In genomic region chr1:43934416-43934810, GRCm38 (mm10) we compare ENCODE assay signal across 8 mouse cellular contexts. TPM values are rescaled to one million over a fixed set of nuclear protein-coding genes. Genes with fewer than 3 reads are reported as not detected.
A peak's percentile ranks its signal among the peaks of the same experiment; 100 is the strongest.
DNase-seq lines count a peak whose midpoint lies in the region; ATAC-seq and TF ChIP-seq lines count a peak whose summit lies in the region.

No protein-coding gene starts in this region.

- no peak for ATAC-seq in lung, embryonic 16.5 days (ENCODE audit: low read depth)
- no peak for ATAC-seq in embryonic facial prominence, embryonic 11.5 days (replicated peaks; ENCODE audit: insufficient number of reproducible peaks, low FRiP score, low TSS enrichment, low read depth)
- ATAC-seq in intestine, postnatal 0 days: no peak
- ATAC-seq in neural tube, embryonic 15.5 days (ENCODE audit: low FRiP score): no peak

- H3K27ac ChIP-seq in lung, embryonic 16.5 days (ENCODE audit: low read length): peak overlapping the region; percentile 95
- peak overlapping the region; percentile 82 for H3K27ac ChIP-seq in embryonic facial prominence, embryonic 11.5 days (replicated peaks; ENCODE audit: low read depth, low read length)
- H3K27ac ChIP-seq in intestine, postnatal 0 days (ENCODE audit: low read depth, low read length): peak overlapping the region; percentile 93
- peak overlapping the region; percentile 96 for H3K27ac ChIP-seq in neural tube, embryonic 15.5 days (replicated peaks)

- no peak for DNase-seq in lung, postnatal 4 days
- peak; percentile 19 for DNase-seq in embryonic facial prominence, embryonic 11.5 days (ENCODE audit: low spot score)
- no peak for DNase-seq in natural killer cell, adult 2 months (ENCODE audit: low spot score in 2 of 2)
- DNase-seq in thymus, adult 18-20 months: no peak
- no peak for DNase-seq in layer of hippocampus, adult 9-11 months

- H3K36me3 ChIP-seq in lung, embryonic 16.5 days (ENCODE audit: control insufficient read depth, insufficient read depth, low read length): no peaks in the 10 kb centered on the region
- no peaks in the 10 kb centered on the region for H3K36me3 ChIP-seq in embryonic facial prominence, embryonic 11.5 days (replicated peaks; ENCODE audit: control insufficient read depth, insufficient read depth, low read depth, low read length)
- H3K36me3 ChIP-seq in intestine, postnatal 0 days (ENCODE audit: control insufficient read depth, insufficient read depth): no peaks in the 10 kb centered on the region
- H3K36me3 ChIP-seq in neural tube, embryonic 15.5 days: no peaks in the 10 kb centered on the region

- WGBS in lung, embryonic 16.5 days: 1% methylated on average over 17 of the region's 17 CpGs
- WGBS in embryonic facial prominence, embryonic 11.5 days: 3% methylated on average over 17 of the region's 17 CpGs
- under 1% methylated on average over 17 of the region's 17 CpGs for WGBS in intestine, postnatal 0 days
- 1% methylated on average over 17 of the region's 17 CpGs for WGBS in neural tube, embryonic 15.5 days

- peak overlapping the region; percentile 98 for H3K9ac ChIP-seq in lung, embryonic 16.5 days (ENCODE audit: low read length)
- H3K9ac ChIP-seq in embryonic facial prominence, embryonic 11.5 days (replicated peaks; ENCODE audit: low read length): peak overlapping the region; percentile 95
- peak overlapping the region; percentile 82 for H3K9ac ChIP-seq in intestine, postnatal 0 days (ENCODE audit: low read depth, low read length)
- peak overlapping the region; percentile 96 for H3K9ac ChIP-seq in neural tube, embryonic 15.5 days (replicated peaks)

- H3K4me1 ChIP-seq in lung, embryonic 16.5 days (replicated peaks; ENCODE audit: control insufficient read depth, insufficient read depth, low read length): peaks cover 11% of the 10 kb centered on the region
- H3K4me1 ChIP-seq in embryonic facial prominence, embryonic 11.5 days (ENCODE audit: control insufficient read depth, insufficient read depth, low read length): 0 out of 2 replicates have a peak, but pooled peaks cover 2% of the 10 kb centered on the region
- H3K4me1 ChIP-seq in intestine, postnatal 0 days (replicated peaks; ENCODE audit: control insufficient read depth, insufficient read depth, low read length): no peaks in the 10 kb centered on the region; the same call in 1 of the 2 replicates
- peaks cover 23% of the 10 kb centered on the region for H3K4me1 ChIP-seq in neural tube, embryonic 15.5 days

- H3K27me3 ChIP-seq in lung, embryonic 16.5 days (ENCODE audit: control insufficient read depth, insufficient read depth, low read depth, low read length): no peaks in the 10 kb centered on the region
- H3K27me3 ChIP-seq in embryonic facial prominence, embryonic 11.5 days (ENCODE audit: control insufficient read depth, insufficient read depth, low read length): no peaks in the 10 kb centered on the region
- H3K27me3 ChIP-seq in intestine, postnatal 0 days (replicated peaks; ENCODE audit: control insufficient read depth, insufficient read depth, low read length): no peaks in the 10 kb centered on the region
- no peaks in the 10 kb centered on the region for H3K27me3 ChIP-seq in neural tube, embryonic 15.5 days (replicated peaks)

- no peak for TF ChIP-seq CTCF in intestine, postnatal 0 days (IDR thresholded peaks at IDR 0.05; ENCODE audit: low read depth)

- peak overlapping the region; percentile 67 for H3K4me2 ChIP-seq in lung, embryonic 16.5 days (ENCODE audit: low read depth, low read length)
- peak overlapping the region; percentile 46 for H3K4me2 ChIP-seq in embryonic facial prominence, embryonic 11.5 days (ENCODE audit: low read depth, low read length)
- H3K4me2 ChIP-seq in intestine, postnatal 0 days (replicated peaks; ENCODE audit: low read depth): peak overlapping the region; percentile 76
- H3K4me2 ChIP-seq in neural tube, embryonic 15.5 days: peak overlapping the region; percentile 64

- H3K4me3 ChIP-seq in lung, embryonic 16.5 days (ENCODE audit: low read length): peak overlapping the region; percentile 100
- H3K4me3 ChIP-seq in embryonic facial prominence, embryonic 11.5 days (ENCODE audit: low read depth, low read length): peak overlapping the region; percentile 99
- H3K4me3 ChIP-seq in intestine, postnatal 0 days (ENCODE audit: low read depth, low read length): peak overlapping the region; percentile 66
- peak overlapping the region; percentile 73 for H3K4me3 ChIP-seq in neural tube, embryonic 15.5 days (replicated peaks)

- H3K9me3 ChIP-seq in lung, embryonic 16.5 days (ENCODE audit: control insufficient read depth, low read length): no peaks in the 10 kb centered on the region
- H3K9me3 ChIP-seq in embryonic facial prominence, embryonic 11.5 days (replicated peaks; ENCODE audit: control insufficient read depth, low read length): no peaks in the 10 kb centered on the region
- H3K9me3 ChIP-seq in intestine, postnatal 0 days (ENCODE audit: control insufficient read depth): no peaks in the 10 kb centered on the region
- no peaks in the 10 kb centered on the region for H3K9me3 ChIP-seq in neural tube, embryonic 15.5 days (replicated peaks)

RNA-seq across cellular contexts. Expression of gene Tpp2, which starts 1.0 kb away (rescaled TPM):
- polyA plus RNA-seq in lung, embryonic 16.5 days (2015; fragmentation: Nextera tagmentation; extraction: Ambion mirVana): 62.9 and 63.4 TPM in 2 replicates
- 69.5 and 77.1 TPM in 2 replicates for polyA plus RNA-seq in embryonic facial prominence, embryonic 11.5 days (2014; fragmentation: Nextera tagmentation; extraction: Ambion mirVana)
- 18.8 and 20.5 TPM in 2 replicates for polyA plus RNA-seq in intestine, postnatal 0 days (2015; fragmentation: Nextera tagmentation; extraction: Ambion mirVana)
- 60.4 and 60.6 TPM in 2 replicates for polyA plus RNA-seq in neural tube, embryonic 15.5 days (2015; fragmentation: Nextera tagmentation; extraction: Ambion mirVana)
